Comparison of ENCODE assay signal across 8 mouse cellular contexts in genomic region chr12:71113675-71114288, GRCm38 (mm10). TPM values are rescaled to one million over a fixed set of nuclear protein-coding genes. Genes with fewer than 3 reads are reported as not detected.
DNase-seq lines count a peak whose midpoint lies in the region; ATAC-seq and TF ChIP-seq lines count a peak whose summit lies in the region.

No protein-coding gene starts in this region.

- H3K27ac ChIP-seq in hindbrain, embryonic 10.5 days = no peak overlapping the region
- H3K27ac ChIP-seq in hindbrain, embryonic 12.5 days = no peak overlapping the region
- no peak overlapping the region for H3K27ac ChIP-seq in heart, postnatal 0 days (ENCODE audit: low read depth)
- peak overlapping the region; percentile 79 for H3K27ac ChIP-seq in layer of hippocampus, adult 2 months

- TF ChIP-seq CTCF in heart, postnatal 0 days (IDR thresholded peaks at IDR 0.05; ENCODE audit: low read depth) = no peak
- TF ChIP-seq CTCF in layer of hippocampus, adult 2 months (conservative IDR thresholded peaks at IDR 0.05) = no peak

- no peak for ATAC-seq in hindbrain, embryonic 12.5 days (ENCODE audit: low FRiP score)
- ATAC-seq in heart, postnatal 0 days (ENCODE audit: insufficient read depth, low read depth) = peak; percentile 65; the same call in 1 of the 2 replicates
- ATAC-seq in neutrophil, adult 5-6 weeks (ENCODE audit: extremely low read depth, insufficient number of reproducible peaks, low FRiP score, poor library complexity, severe bottlenecking) = peak; percentile 100

- H3K9me3 ChIP-seq in hindbrain, embryonic 10.5 days = no peaks in the 10 kb centered on the region
- H3K9me3 ChIP-seq in hindbrain, embryonic 12.5 days (replicated peaks) = no peaks in the 10 kb centered on the region
- no peaks in the 10 kb centered on the region for H3K9me3 ChIP-seq in heart, postnatal 0 days (replicated peaks; ENCODE audit: control insufficient read depth, low read length)

- 29% methylated on average over 12 of the region's 12 CpGs for WGBS in hindbrain, embryonic 10.5 days
- 34% methylated on average over 12 of the region's 12 CpGs for WGBS in hindbrain, embryonic 12.5 days
- WGBS in heart, postnatal 0 days = 24% methylated on average over 12 of the region's 12 CpGs

- no peak overlapping the region for H3K4me3 ChIP-seq in hindbrain, embryonic 10.5 days
- no peak overlapping the region for H3K4me3 ChIP-seq in hindbrain, embryonic 12.5 days
- H3K4me3 ChIP-seq in heart, postnatal 0 days (ENCODE audit: low read depth, low read length) = no peak overlapping the region; the same call in 1 of the 2 replicates
- peak overlapping the region; percentile 22; the same call in 1 of the 2 replicates for H3K4me3 ChIP-seq in layer of hippocampus, adult 2 months

- H3K4me1 ChIP-seq in hindbrain, embryonic 10.5 days (replicated peaks) = peaks cover 16% of the 10 kb centered on the region
- H3K4me1 ChIP-seq in hindbrain, embryonic 12.5 days = peaks cover 12% of the 10 kb centered on the region; the same call in 1 of the 2 replicates
- peaks cover 12% of the 10 kb centered on the region for H3K4me1 ChIP-seq in heart, postnatal 0 days (ENCODE audit: control insufficient read depth, insufficient read depth)

- no peak for TF ChIP-seq EP300 in heart, postnatal 0 days (IDR thresholded peaks at IDR 0.05; ENCODE audit: low read depth)

- no peak overlapping the region for H3K9ac ChIP-seq in hindbrain, embryonic 12.5 days
- no peak overlapping the region for H3K9ac ChIP-seq in heart, postnatal 0 days (replicated peaks; ENCODE audit: low read depth, low read length)

- peaks cover 22% of the 10 kb centered on the region for H3K27me3 ChIP-seq in hindbrain, embryonic 10.5 days (ENCODE audit: insufficient read depth, poor library complexity, severe bottlenecking)
- H3K27me3 ChIP-seq in hindbrain, embryonic 12.5 days = peaks cover 9% of the 10 kb centered on the region; the same call in 1 of the 2 replicates
- H3K27me3 ChIP-seq in heart, postnatal 0 days (ENCODE audit: control insufficient read depth, insufficient read depth, low read length) = no peaks in the 10 kb centered on the region

- no peaks in the 10 kb centered on the region for H3K36me3 ChIP-seq in hindbrain, embryonic 10.5 days
- H3K36me3 ChIP-seq in hindbrain, embryonic 12.5 days = no peaks in the 10 kb centered on the region
- no peaks in the 10 kb centered on the region for H3K36me3 ChIP-seq in heart, postnatal 0 days (replicated peaks; ENCODE audit: control insufficient read depth, insufficient read depth, low read length)

- H3K4me2 ChIP-seq in hindbrain, embryonic 12.5 days (replicated peaks) = no peak overlapping the region
- H3K4me2 ChIP-seq in heart, postnatal 0 days (ENCODE audit: low read depth, low read length) = peak overlapping the region; percentile 33

- peak; percentile 21 for DNase-seq in hindbrain, embryonic 10.5 days (ENCODE audit: low spot score)
- DNase-seq in embryo, embryonic 11 days = peak; percentile 71
- peak; percentile 72 for DNase-seq in heart, postnatal 0 days (ENCODE audit: low spot score)
- DNase-seq in layer of hippocampus, adult 2 months (ENCODE audit: low spot score in 2 of 2) = peak; percentile 49 to 66
- peak; percentile 74 to 77 for DNase-seq in lung, adult 18-20 months
- DNase-seq in thymus, postnatal 14 days = peak; percentile 71

RNA-seq across cellular contexts. Expression of gene Tomm20l, which starts 2.6 kb away (rescaled TPM):
- not detected in 2 replicates for polyA plus RNA-seq in hindbrain, embryonic 10.5 days (2016; fragmentation: Nextera tagmentation; extraction: Ambion mirVana)
- not detected in 2 replicates for polyA plus RNA-seq in hindbrain, embryonic 12.5 days (2016; fragmentation: Nextera tagmentation; extraction: Ambion mirVana)
- total RNA-seq in heart, postnatal 0 days (2014; rRNA removed; ENCODE audit: low replicate concordance) = not detected in 2 replicates
- 0.30 TPM in 1 of 2 replicates, not detected in the other for polyA plus RNA-seq in heart, postnatal 0 days (2015; fragmentation: Nextera tagmentation; extraction: Ambion mirVana)
- not detected for total RNA-seq in layer of hippocampus, adult 2 months (2021)
- not detected in 2 replicates for total RNA-seq in neutrophil, adult 5-6 weeks (2017)

RNA-seq across cellular contexts. Expression of gene Timm9, which starts 22.7 kb away (rescaled TPM):
- polyA plus RNA-seq in hindbrain, embryonic 10.5 days (2016; fragmentation: Nextera tagmentation; extraction: Ambion mirVana) = 69.8 and 77.8 TPM in 2 replicates
- polyA plus RNA-seq in hindbrain, embryonic 12.5 days (2016; fragmentation: Nextera tagmentation; extraction: Ambion mirVana) = 64.6 and 72.8 TPM in 2 replicates
- 26.1 and 40.3 TPM in 2 replicates for total RNA-seq in heart, postnatal 0 days (2014; rRNA removed; ENCODE audit: low replicate concordance)
- 96.5 and 111 TPM in 2 replicates for polyA plus RNA-seq in heart, postnatal 0 days (2015; fragmentation: Nextera tagmentation; extraction: Ambion mirVana)
- 10 to 100 TPM; 61.7 to 69.7 TPM for total RNA-seq in layer of hippocampus, adult 2 months (2021)
- 28.6 and 40.3 TPM in 2 replicates for total RNA-seq in neutrophil, adult 5-6 weeks (2017)

RNA-seq across cellular contexts. Expression of gene 2700049A03Rik, which starts 22.9 kb away (rescaled TPM):
- 14.3 and 17.5 TPM in 2 replicates for polyA plus RNA-seq in hindbrain, embryonic 10.5 days (2016; fragmentation: Nextera tagmentation; extraction: Ambion mirVana)
- polyA plus RNA-seq in hindbrain, embryonic 12.5 days (2016; fragmentation: Nextera tagmentation; extraction: Ambion mirVana) = 17.9 and 18.6 TPM in 2 replicates
- 5.8 and 25.3 TPM in 2 replicates for total RNA-seq in heart, postnatal 0 days (2014; rRNA removed; ENCODE audit: low replicate concordance)
- 3.7 and 4.1 TPM in 2 replicates for polyA plus RNA-seq in heart, postnatal 0 days (2015; fragmentation: Nextera tagmentation; extraction: Ambion mirVana)
- total RNA-seq in layer of hippocampus, adult 2 months (2021) = 1 to 10 TPM; 7.5 to 9.0 TPM
- total RNA-seq in neutrophil, adult 5-6 weeks (2017) = 18.4 and 19.1 TPM in 2 replicates

Comparison
In these comparisons a context has a peak if more than half of its experiments do, and no peak if none do; other contexts are left out.
1. DNase-seq: peak in every context shown above with its lines; median percentile 76 in lung, adult 18-20 months; 72 in heart, postnatal 0 days; 71 in embryo, embryonic 11 days; 71 in thymus, postnatal 14 days; 58 in layer of hippocampus, adult 2 months; 21 in hindbrain, embryonic 10.5 days.